Mouse (Mus musculus) left cerebral cortex, adult 9 months (tissue): ENCODE results near the gene Gpn1.
A peak's percentile ranks its signal among the peaks of the same experiment; 100 is the strongest.

ENCODE experiments used
- DNase-seq, 2 experiments: peaks; one replicate each; pipeline ENCODE4 v3.0.0; 2022; ENCODE audit warnings: low spot score in 2 of 2

Gpn1 gene

DNA sequence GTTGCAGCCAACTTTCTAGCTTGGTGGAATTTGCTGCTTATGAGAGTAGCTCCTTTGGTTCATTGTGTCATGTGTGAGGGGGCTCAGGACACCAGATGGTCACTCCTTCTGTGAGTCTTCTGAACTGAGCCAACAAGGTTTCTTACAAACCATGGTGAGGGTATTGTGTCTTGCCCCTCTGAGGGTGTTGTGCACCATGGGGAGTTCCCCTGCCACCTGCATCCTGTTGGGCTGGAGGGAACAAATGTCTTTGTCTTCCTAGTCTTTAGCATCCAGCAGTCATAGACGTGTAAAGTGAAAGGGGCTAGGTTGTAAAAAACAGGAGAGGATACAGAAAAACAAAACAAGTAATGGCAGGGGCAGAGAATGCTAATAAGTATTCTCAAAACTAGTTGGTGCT lies 64.9 kb downstream of the Gpn1 start:
- DNase-seq: no peak

DNA sequence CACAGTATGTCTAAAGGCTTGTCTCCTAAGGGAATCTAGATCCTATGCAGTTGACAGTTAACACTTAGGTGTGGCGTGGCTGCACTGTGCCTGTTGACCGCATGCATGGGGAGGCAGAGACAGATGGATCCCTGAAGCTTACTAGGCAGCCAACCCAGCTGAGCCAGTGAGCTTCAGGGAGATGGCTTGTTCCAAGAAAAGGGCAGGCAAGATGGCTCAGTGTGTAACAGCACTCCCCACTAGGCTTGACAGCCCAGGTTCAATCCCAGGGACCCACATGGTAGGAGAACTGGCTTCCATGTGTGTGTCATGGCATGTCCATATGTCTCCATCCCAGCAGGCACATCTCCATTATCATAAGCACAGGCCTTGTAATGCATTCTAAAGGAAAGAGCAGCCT lies 65.8 kb downstream of the Gpn1 start:
- no peak for DNase-seq

DNA sequence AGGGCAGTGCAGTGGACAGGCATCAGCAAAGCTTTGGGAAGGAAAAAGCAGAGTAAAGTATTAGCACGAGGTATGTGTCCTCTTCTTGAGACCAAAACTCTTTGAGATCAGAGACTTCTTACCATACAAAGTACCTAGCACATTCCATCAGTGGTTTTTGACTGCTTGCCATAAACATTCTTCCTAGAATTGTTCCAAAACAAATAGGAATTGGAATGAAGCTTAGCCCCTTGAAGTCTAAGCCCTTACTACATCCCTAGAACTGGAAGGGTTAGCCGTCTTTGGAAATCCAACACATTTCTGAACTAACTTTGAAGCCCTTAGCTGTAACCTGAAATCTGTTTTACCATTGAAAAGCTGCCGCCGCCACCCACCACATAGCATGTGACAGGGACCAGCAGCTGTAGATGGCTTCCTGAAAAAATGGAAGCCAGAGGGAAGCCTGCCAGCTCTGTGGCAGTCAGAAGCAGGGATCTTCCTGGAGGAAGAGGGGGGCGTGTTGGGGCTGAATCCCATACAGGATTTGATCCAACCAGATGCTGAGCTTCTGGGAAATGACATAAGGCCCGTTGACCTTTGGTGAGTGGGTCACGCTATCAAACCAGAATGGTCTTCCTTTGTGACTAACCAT lies 67.6 kb downstream of the Gpn1 start:
- peak in 1 of 2 experiments; percentile 64 for DNase-seq
